Mouse (Mus musculus): ENCODE results near the gene Olfm2. TPM values are rescaled to one million over a fixed set of nuclear protein-coding genes. Genes with fewer than 3 reads are reported as not detected.

Olfm2 gene
- polyA plus RNA-seq, 1 experiment from 2014 or later = 8.1 TPM

DNA sequence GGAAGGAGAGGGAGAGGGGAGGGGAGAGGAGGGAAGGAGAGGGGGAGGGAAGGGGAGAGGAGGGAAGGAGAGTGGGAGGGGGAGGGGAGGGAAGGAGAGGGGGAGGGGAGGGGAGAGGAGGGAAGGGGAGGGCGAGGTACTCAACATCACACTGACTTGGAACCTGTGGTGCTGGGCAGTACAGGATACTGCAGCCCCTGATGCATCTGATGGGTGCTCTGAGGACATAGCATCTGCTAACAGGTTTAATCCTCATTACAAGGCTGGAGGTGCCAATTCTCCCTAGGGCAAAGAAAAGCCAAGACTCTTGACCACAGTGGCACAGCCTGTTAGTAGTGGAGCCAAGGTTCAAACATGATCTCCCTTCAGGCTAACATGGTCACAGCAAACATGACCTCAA, 56.7 kb downstream of the Olfm2 start:
- Histone ChIP-seq H3K9me3 (no peaks in the 10 kb centered on the region), H3K27me3 (replicated peaks) (peaks cover 2% of the 10 kb centered on the region; the same call in 1 of the 2 replicates), H3K4me1 (replicated peaks) (peaks cover under 1% of the 10 kb centered on the region; the same call in 1 of the 2 replicates), H3K36me3 (no peaks in the 10 kb centered on the region), H3K9ac (no peak overlapping the region), H3K4me2 (replicated peaks) (no peak overlapping the region), H3K4me3 (replicated peaks) (no peak overlapping the region), H3K27ac (no peak overlapping the region)
- 29% methylated on average over 1 of the region's 1 CpGs for WGBS
- no peak for ATAC-seq

DNA sequence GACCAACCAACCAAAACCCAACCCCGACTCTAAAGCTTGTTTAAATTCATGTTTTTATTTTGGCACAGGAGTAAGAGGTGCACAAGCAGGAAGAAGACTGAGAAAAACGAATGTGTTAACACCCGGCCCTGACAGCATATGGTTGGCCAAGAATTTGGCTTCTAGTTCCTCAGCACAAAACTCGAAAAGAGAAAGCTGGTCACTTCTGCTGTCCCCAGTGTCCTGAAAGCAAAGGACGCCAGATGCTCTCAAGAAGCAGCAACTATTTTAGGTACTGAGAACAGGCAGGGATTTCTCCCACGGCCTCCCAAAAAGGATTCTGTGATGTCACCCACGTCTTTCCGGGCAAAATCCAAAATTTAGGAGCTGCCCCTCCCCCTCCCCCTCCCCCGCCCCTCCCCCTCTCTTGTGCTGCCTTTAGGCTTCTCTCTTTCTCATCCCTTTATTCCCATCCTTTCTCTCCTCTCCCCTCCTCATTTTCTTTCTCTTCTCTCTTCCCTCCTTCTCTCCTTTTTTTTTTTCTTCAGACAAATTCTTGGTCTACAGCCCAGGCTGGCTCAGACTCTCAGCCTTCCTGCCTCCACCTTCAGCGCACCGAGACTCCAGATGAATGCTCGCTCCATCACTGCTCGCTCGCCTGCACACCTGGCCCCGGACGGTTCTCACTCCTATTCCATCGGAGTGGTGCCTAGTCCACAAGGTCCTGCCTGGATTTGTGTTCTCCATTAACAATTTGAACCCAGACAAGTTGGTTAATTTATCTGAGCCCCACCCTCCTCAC, 60.9 kb downstream of the Olfm2 start:
- ATAC-seq = no peak
- Histone ChIP-seq H3K4me3 (replicated peaks) (no peak overlapping the region), H3K27ac (no peak overlapping the region), H3K4me2 (replicated peaks) (no peak overlapping the region), H3K36me3 (no peaks in the 10 kb centered on the region), H3K27me3 (replicated peaks) (no peaks in the 10 kb centered on the region), H3K9me3 (no peaks in the 10 kb centered on the region), H3K9ac (no peak overlapping the region), H3K4me1 (replicated peaks) (no peaks in the 10 kb centered on the region; the same call in 1 of the 2 replicates)
- WGBS = 53% methylated on average over 17 of the region's 17 CpGs

DNA sequence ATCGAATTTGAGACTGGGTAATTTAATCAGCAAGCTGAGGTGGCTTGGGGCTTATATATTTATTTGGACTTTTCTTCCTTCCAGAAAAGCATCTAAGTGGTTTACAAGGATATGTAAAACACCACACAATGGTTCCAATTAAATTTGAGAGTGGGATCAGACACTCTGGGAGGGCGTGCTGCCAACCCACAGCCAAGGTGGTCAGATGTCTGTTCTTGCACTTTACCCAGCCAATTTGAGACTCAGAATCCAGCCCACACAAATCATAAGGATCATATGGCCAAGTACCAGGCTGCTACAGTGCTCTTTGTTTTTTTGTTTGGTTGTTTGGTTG, 63.8 kb downstream of the Olfm2 start:
- Histone ChIP-seq H3K27me3 (replicated peaks) (no peaks in the 10 kb centered on the region; the same call in 1 of the 2 replicates), H3K9me3 (no peaks in the 10 kb centered on the region), H3K9ac (no peak overlapping the region), H3K4me1 (replicated peaks) (no peaks in the 10 kb centered on the region), H3K27ac (no peak overlapping the region), H3K4me3 (replicated peaks) (no peak overlapping the region), H3K36me3 (no peaks in the 10 kb centered on the region), H3K4me2 (replicated peaks) (no peak overlapping the region)
- ATAC-seq = no peak
- 80% methylated on average over 2 of the region's 2 CpGs for WGBS

DNA sequence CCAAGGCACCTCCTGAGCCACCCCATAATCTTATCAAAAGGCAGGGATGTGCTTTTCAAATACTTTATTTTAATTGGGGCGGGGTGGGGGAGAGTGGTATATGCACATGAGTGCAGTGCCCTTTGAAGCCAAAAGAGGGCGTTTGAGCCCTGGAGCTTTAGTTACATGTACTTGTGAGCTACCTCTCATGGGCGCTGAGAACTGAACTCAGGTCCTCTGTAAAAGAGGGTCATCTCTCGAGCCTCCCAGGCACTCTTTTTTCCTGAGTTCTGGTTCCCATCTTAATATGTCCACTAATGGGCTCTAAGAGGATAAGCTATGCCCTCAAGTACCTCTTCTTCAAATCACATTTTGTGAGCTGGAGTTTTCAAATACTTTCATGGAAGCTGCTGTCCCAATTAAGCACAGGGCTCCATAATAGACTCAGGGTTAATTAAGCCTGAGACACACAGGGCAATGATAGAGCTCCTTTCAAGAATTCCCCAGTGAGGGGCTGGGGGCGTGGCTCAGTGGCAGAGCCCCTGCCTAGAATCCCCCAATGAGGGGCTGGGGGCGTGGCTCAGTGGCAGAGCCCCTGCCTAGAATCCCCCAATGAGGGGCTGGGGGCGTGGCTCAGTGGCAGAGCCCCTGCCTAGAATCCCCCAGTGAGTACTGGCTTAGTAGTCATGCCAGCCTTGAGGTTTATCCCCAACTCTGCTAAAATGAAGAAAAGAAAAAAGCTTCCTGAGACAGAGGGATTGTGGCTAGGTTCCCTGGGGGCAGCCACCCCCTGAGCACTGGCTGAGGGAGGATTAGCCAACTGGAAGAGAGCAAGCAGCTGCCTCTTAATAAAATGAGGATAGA, 64.4 kb downstream of the Olfm2 start:
- no peak for ATAC-seq
- H3K4me3 ChIP-seq (replicated peaks) = no peak overlapping the region
- H3K27me3 ChIP-seq (replicated peaks) = no peaks in the 10 kb centered on the region; the same call in 1 of the 2 replicates
- no peaks in the 10 kb centered on the region for H3K9me3 ChIP-seq
- H3K4me1 ChIP-seq (replicated peaks) = no peaks in the 10 kb centered on the region
- no peak overlapping the region for H3K27ac ChIP-seq
- H3K9ac ChIP-seq = no peak overlapping the region
- WGBS = 46% methylated on average over 7 of the region's 7 CpGs
- no peak overlapping the region for H3K4me2 ChIP-seq (replicated peaks)
- no peaks in the 10 kb centered on the region for H3K36me3 ChIP-seq

DNA sequence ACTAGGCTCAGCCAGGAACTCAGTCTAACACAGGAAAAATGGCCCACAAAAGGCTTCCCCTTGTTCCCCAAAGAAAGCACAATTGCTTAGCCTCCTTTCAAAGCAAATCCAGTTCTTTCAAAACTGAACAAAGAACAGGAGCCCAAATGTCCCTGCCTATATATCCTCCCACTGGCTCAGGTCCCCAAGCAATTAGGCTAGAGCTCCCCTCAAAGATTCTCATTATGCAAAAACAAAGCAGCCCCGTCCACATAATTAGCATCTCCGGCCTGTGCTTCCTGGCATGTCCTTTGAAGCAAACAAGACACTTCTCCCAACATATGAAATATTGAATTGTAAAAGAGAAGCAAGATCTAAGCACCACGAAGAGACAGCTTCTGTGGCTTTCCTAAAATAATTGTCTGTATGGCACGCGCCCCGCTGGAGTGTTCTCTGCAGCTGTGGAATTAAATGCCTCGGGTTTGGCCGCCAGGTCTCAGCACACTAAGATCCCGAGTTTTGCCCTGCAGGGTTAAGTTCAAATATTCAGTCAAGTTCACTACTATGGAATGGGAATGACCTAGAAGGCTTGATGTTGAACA, 65.7 kb downstream of the Olfm2 start:
- 83% methylated on average over 9 of the region's 9 CpGs for WGBS
- H3K9ac ChIP-seq = no peak overlapping the region
- ATAC-seq = no peak
- H3K27me3 ChIP-seq (replicated peaks) = no peaks in the 10 kb centered on the region; the same call in 1 of the 2 replicates
- H3K4me2 ChIP-seq (replicated peaks) = no peak overlapping the region
- H3K27ac ChIP-seq = no peak overlapping the region
- H3K4me1 ChIP-seq (replicated peaks) = no peaks in the 10 kb centered on the region
- no peaks in the 10 kb centered on the region for H3K9me3 ChIP-seq
- H3K36me3 ChIP-seq = no peaks in the 10 kb centered on the region
- no peak overlapping the region for H3K4me3 ChIP-seq (replicated peaks)

DNA sequence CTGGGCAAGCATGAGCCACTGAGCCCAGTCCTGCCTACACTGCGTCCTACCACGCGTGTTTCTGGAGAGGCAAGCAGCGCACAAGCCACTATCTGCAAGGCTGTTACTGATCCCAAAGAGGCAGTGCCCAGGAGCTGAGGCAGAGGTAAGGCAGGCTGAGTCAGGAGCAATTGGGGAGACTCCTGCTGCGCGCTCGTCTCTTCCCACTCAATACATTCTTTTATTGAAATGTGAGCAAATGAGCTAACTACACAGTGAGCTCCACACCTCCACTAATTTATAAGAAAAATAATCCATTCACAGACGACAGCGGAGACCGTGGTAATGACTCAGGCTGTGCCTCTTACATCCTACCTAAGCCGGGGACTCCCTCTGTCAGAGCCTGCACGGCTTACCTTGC, 68.3 kb downstream of the Olfm2 start:
- Histone ChIP-seq H3K9me3 (no peaks in the 10 kb centered on the region), H3K27me3 (replicated peaks) (no peaks in the 10 kb centered on the region; the same call in 1 of the 2 replicates), H3K4me2 (replicated peaks) (no peak overlapping the region), H3K4me1 (replicated peaks) (no peaks in the 10 kb centered on the region), H3K36me3 (no peaks in the 10 kb centered on the region), H3K4me3 (replicated peaks) (no peak overlapping the region), H3K27ac (no peak overlapping the region), H3K9ac (no peak overlapping the region)
- 92% methylated on average over 12 of the region's 12 CpGs for WGBS
- ATAC-seq = no peak

DNA sequence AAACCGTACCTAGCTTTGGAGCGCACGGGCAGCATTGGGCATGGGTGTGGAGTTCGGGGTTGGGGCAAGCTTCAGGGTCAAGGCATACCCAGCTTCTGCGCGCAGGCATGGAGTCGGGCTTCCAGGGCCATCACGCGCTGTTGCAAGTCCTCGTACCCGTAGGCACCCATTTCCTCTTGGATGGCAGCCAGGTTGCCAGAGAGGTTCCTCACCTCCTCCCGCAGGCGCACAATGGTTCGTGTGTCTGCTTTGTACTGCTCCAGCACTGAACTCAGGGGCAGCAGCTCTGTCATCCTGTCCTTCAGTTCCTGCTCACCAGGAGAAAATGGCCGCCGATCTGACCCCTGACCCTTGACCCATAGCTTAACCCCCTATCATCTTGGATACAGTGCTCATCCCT, 74.1 kb downstream of the Olfm2 start:
- 84% methylated on average over 16 of the region's 16 CpGs for WGBS
- ATAC-seq = peak; percentile 32; the same call in 1 of the 2 replicates
- H3K4me1 ChIP-seq (replicated peaks) = no peaks in the 10 kb centered on the region
- no peaks in the 10 kb centered on the region for H3K9me3 ChIP-seq
- H3K9ac ChIP-seq = no peak overlapping the region
- no peaks in the 10 kb centered on the region for H3K27me3 ChIP-seq (replicated peaks)
- H3K4me3 ChIP-seq (replicated peaks) = no peak overlapping the region
- H3K4me2 ChIP-seq (replicated peaks) = no peak overlapping the region
- H3K27ac ChIP-seq = no peak overlapping the region
- H3K36me3 ChIP-seq = no peaks in the 10 kb centered on the region

DNA sequence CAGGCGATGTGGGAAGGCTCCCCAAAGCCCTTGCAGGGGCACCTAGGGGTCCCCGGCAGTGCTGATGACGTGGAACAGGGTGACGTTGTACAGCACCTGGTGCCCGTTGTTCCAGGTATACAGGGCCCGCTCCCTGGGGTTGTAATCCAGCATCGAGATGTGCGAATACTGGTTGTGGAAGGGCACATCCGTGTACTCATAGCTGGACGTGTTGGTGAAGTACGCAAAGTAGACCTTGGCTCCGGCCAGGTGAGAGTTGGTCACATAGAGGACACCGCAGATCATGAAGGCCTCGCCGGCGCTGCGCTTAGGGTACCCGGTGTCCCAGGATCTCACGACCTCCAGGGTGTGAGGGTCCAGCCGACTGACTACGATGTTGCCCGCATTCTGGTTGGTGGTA, 78.1 kb downstream of the Olfm2 start:
- no peak overlapping the region for H3K4me2 ChIP-seq (replicated peaks)
- H3K27me3 ChIP-seq (replicated peaks) = no peaks in the 10 kb centered on the region
- H3K4me1 ChIP-seq (replicated peaks) = no peaks in the 10 kb centered on the region; the same call in 1 of the 2 replicates
- H3K4me3 ChIP-seq (replicated peaks) = no peak overlapping the region
- WGBS = 90% methylated on average over 22 of the region's 22 CpGs
- H3K9ac ChIP-seq = no peak overlapping the region
- ATAC-seq = no peak
- peaks cover 13% of the 10 kb centered on the region; the same call in 1 of the 2 replicates for H3K36me3 ChIP-seq
- H3K9me3 ChIP-seq = no peaks in the 10 kb centered on the region
- no peak overlapping the region for H3K27ac ChIP-seq

DNA sequence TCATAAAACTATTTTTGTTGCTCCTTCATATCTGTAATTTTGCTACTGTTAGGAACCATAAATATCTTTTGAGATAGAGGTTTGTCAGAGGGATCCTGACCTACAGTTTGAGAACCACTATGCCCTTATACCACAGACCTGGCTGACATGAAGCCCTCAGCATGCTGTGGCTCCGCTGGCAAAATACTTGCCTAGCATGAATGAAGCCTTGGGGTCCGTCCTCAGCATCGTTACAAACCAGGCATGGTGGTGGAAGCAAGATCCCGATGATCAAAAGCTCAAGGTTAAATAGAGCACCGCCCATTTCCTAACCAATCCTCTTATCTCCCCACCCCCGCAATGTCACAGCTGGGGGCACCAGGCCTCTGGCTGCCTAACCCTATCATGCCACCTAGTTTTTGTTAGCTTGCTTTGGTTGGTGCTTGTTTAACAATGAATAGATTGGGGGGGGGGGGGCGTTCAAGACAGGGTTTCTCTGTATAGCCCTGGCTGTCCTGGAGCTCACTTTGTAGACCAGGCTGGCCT, 79.6 kb downstream of the Olfm2 start:
- Histone ChIP-seq H3K4me3 (replicated peaks) (no peak overlapping the region), H3K4me2 (replicated peaks) (no peak overlapping the region), H3K4me1 (replicated peaks) (no peaks in the 10 kb centered on the region; the same call in 1 of the 2 replicates), H3K9me3 (no peaks in the 10 kb centered on the region), H3K36me3 (peaks cover 18% of the 10 kb centered on the region; the same call in 1 of the 2 replicates), H3K9ac (no peak overlapping the region), H3K27ac (no peak overlapping the region), H3K27me3 (replicated peaks) (no peaks in the 10 kb centered on the region)
- WGBS = 11% methylated on average over 7 of the region's 7 CpGs
- ATAC-seq = no peak

DNA sequence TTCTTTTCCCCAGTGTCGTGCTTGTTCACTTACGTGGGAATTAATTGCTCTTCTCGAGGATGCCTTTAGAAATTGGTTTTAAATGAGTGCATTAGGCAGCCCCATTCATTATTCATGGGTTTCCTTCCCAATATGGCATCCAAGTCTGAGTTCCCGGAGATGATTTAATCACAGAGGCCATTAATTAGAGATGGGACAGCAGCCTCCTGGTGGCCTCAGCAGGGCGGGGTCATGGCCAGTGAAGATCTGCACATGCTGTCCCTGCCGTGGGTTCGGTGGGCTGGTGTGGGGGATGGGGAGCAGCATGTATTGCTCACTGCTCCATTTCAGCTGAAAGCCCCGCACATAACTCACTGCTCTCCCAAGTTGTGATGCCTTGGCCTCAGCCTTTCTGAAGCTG, 80.2 kb downstream of the Olfm2 start:
- Histone ChIP-seq H3K27me3 (replicated peaks) (no peaks in the 10 kb centered on the region), H3K4me3 (replicated peaks) (no peak overlapping the region)
- WGBS = 39% methylated on average over 8 of the region's 8 CpGs

DNA sequence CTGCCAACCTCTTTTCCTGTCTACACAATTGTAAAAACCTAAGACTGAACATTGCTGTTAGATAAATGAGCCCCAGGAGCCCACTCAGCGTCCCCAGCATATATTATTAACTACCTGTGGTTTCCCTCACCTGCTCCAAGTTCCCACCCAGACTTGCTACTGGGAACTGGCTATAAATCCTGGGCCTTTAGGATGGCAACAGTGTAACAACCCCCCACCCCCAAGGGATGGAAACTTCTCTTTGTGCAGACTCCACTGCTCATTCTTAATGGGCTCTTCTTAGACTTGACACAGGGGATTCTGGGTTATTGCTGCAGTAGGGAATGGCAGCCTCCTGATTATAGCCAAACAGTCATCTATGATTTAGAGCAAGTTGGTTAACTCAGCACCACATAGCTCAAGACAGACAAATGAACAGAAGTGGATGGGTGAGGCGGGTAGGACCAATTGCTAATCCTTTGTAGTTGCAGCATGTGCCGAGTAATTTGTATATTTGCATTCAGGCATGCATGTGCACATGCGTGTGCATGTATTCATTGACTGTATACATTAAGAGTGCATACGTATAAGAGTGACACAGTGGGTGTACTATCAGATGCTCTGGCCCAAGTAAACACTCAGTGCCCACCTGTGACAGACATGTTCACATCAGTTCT, 81.0 kb downstream of the Olfm2 start:
- Histone ChIP-seq H3K4me1 (replicated peaks) (no peaks in the 10 kb centered on the region; the same call in 1 of the 2 replicates), H3K9me3 (no peaks in the 10 kb centered on the region), H3K27me3 (replicated peaks) (no peaks in the 10 kb centered on the region), H3K27ac (no peak overlapping the region), H3K36me3 (peaks cover 20% of the 10 kb centered on the region; the same call in 1 of the 2 replicates), H3K9ac (no peak overlapping the region), H3K4me2 (replicated peaks) (no peak overlapping the region), H3K4me3 (replicated peaks) (no peak overlapping the region)
- 75% methylated on average over 5 of the region's 5 CpGs for WGBS
- ATAC-seq = no peak

More for the DNA sequence above, 80.2 kb downstream of the Olfm2 start:
- no peak for ATAC-seq
- no peak overlapping the region for H3K27ac ChIP-seq
- no peak overlapping the region for H3K4me2 ChIP-seq (replicated peaks)
- no peak overlapping the region for H3K9ac ChIP-seq
- no peaks in the 10 kb centered on the region for H3K9me3 ChIP-seq
- H3K4me1 ChIP-seq (replicated peaks) = no peaks in the 10 kb centered on the region; the same call in 1 of the 2 replicates
- peaks cover 20% of the 10 kb centered on the region; the same call in 1 of the 2 replicates for H3K36me3 ChIP-seq
